Mouse (Mus musculus): ENCODE data around the gene Pskh1. TPM values are rescaled to one million over a fixed set of nuclear protein-coding genes. Genes with fewer than 3 reads are reported as not detected.

The Pskh1 gene
- polyA plus RNA-seq, 1 experiment from 2014 or later: 6.4 TPM

- Histone ChIP-seq H3K4me1 (ENCODE audit: control insufficient read depth, insufficient read depth, low read length) (no peaks in the 10 kb centered on the region), H3K4me3 (ENCODE audit: low read depth, low read length) (no peak overlapping the region), H3K9me3 (ENCODE audit: control insufficient read depth, low read length) (no peaks in the 10 kb centered on the region), H3K4me2 (ENCODE audit: low read depth, low read length) (no peak overlapping the region), H3K36me3 (ENCODE audit: control insufficient read depth, insufficient read depth, low read length) (0 out of 2 replicates have a peak, but pooled peaks cover 3% of the 10 kb centered on the region), H3K27me3 (ENCODE audit: control insufficient read depth, insufficient read depth, low read length) (no peaks in the 10 kb centered on the region), H3K9ac (replicated peaks; ENCODE audit: low read depth, low read length) (no peak overlapping the region), H3K27ac (ENCODE audit: low read depth, low read length) (peak overlapping the region; percentile 41; the same call in 1 of the 2 replicates)
- WGBS: 20% methylated on average over 8 of the region's 8 CpGs
- ATAC-seq (ENCODE audit: low read depth): peak; percentile 68
These were observed 30.4 kb downstream of the Pskh1 start for GRCm38 (mm10) chr8:105930602-105931001.

GRCm38 (mm10) chr8:105931271-105931670, 31.0 kb downstream of the Pskh1 start:
- no peak for ATAC-seq (ENCODE audit: low read depth)
- Histone ChIP-seq H3K27me3 (ENCODE audit: control insufficient read depth, insufficient read depth, low read length) (no peaks in the 10 kb centered on the region), H3K9ac (replicated peaks; ENCODE audit: low read depth, low read length) (no peak overlapping the region), H3K4me2 (ENCODE audit: low read depth, low read length) (no peak overlapping the region), H3K9me3 (ENCODE audit: control insufficient read depth, low read length) (no peaks in the 10 kb centered on the region), H3K36me3 (ENCODE audit: control insufficient read depth, insufficient read depth, low read length) (0 out of 2 replicates have a peak, but pooled peaks cover 3% of the 10 kb centered on the region), H3K4me3 (ENCODE audit: low read depth, low read length) (no peak overlapping the region), H3K27ac (ENCODE audit: low read depth, low read length) (no peak overlapping the region), H3K4me1 (ENCODE audit: control insufficient read depth, insufficient read depth, low read length) (0 out of 2 replicates have a peak, but pooled peaks cover 2% of the 10 kb centered on the region)
- 94% methylated on average over 3 of the region's 3 CpGs for WGBS

GRCm38 (mm10) chr8:105932525-105932924, 32.3 kb downstream of the Pskh1 start:
- no peak for ATAC-seq (ENCODE audit: low read depth)
- Histone ChIP-seq H3K9me3 (ENCODE audit: control insufficient read depth, low read length) (no peaks in the 10 kb centered on the region), H3K27me3 (ENCODE audit: control insufficient read depth, insufficient read depth, low read length) (no peaks in the 10 kb centered on the region), H3K4me2 (ENCODE audit: low read depth, low read length) (no peak overlapping the region), H3K4me1 (ENCODE audit: control insufficient read depth, insufficient read depth, low read length) (0 out of 2 replicates have a peak, but pooled peaks cover 5% of the 10 kb centered on the region), H3K9ac (replicated peaks; ENCODE audit: low read depth, low read length) (no peak overlapping the region), H3K4me3 (ENCODE audit: low read depth, low read length) (no peak overlapping the region), H3K36me3 (ENCODE audit: control insufficient read depth, insufficient read depth, low read length) (0 out of 2 replicates have a peak, but pooled peaks cover 3% of the 10 kb centered on the region), H3K27ac (ENCODE audit: low read depth, low read length) (no peak overlapping the region)
- WGBS: 89% methylated on average over 11 of the region's 11 CpGs

- Histone ChIP-seq H3K27ac (ENCODE audit: low read depth, low read length) (no peak within 1 kb of the TSS), H3K4me3 (ENCODE audit: low read depth, low read length) (no peak within 1 kb of the TSS), H3K27me3 (ENCODE audit: control insufficient read depth, insufficient read depth, low read length) (no peaks in the 10 kb centered on the region), H3K9me3 (ENCODE audit: control insufficient read depth, low read length) (no peaks in the 10 kb centered on the region), H3K36me3 (ENCODE audit: control insufficient read depth, insufficient read depth, low read length) (0 out of 2 replicates have a peak, but pooled peaks cover 3% of the 10 kb centered on the region), H3K4me1 (ENCODE audit: control insufficient read depth, insufficient read depth, low read length) (peaks cover 10% of the 10 kb centered on the region; the same call in 1 of the 2 replicates), H3K4me2 (ENCODE audit: low read depth, low read length) (no peak within 1 kb of the TSS), H3K9ac (replicated peaks; ENCODE audit: low read depth, low read length) (no peak within 1 kb of the TSS)
- WGBS: 94% methylated on average over 2 of the region's 2 CpGs
- no peak for ATAC-seq (ENCODE audit: low read depth)
These were observed 33.5 kb downstream of the Pskh1 start, which contains the start of gene Ctrl for GRCm38 (mm10) chr8:105933762-105934161. TSS of gene Ctrl (minus strand) at chr8:105933862.

- H3K4me3 ChIP-seq (ENCODE audit: low read depth, low read length): no peak overlapping the region
- no peaks in the 10 kb centered on the region for H3K27me3 ChIP-seq (ENCODE audit: control insufficient read depth, insufficient read depth, low read length)
- H3K36me3 ChIP-seq (ENCODE audit: control insufficient read depth, insufficient read depth, low read length): 0 out of 2 replicates have a peak, but pooled peaks cover 3% of the 10 kb centered on the region
- no peak for ATAC-seq (ENCODE audit: low read depth)
- H3K4me1 ChIP-seq (ENCODE audit: control insufficient read depth, insufficient read depth, low read length): peaks cover 10% of the 10 kb centered on the region; the same call in 1 of the 2 replicates
- no peaks in the 10 kb centered on the region for H3K9me3 ChIP-seq (ENCODE audit: control insufficient read depth, low read length)
- H3K4me2 ChIP-seq (ENCODE audit: low read depth, low read length): no peak overlapping the region
- no peak overlapping the region for H3K27ac ChIP-seq (ENCODE audit: low read depth, low read length)
- no peak overlapping the region for H3K9ac ChIP-seq (replicated peaks; ENCODE audit: low read depth, low read length)
- WGBS: 87% methylated on average over 6 of the region's 6 CpGs
These were observed 34.9 kb downstream of the Pskh1 start for GRCm38 (mm10) chr8:105935105-105935504.

GRCm38 (mm10) chr8:105935863-105936603, 35.8 kb downstream of the Pskh1 start:
- WGBS: 37% methylated on average over 7 of the region's 7 CpGs
- Histone ChIP-seq H3K27me3 (ENCODE audit: control insufficient read depth, insufficient read depth, low read length) (no peaks in the 10 kb centered on the region), H3K9me3 (ENCODE audit: control insufficient read depth, low read length) (no peaks in the 10 kb centered on the region), H3K36me3 (ENCODE audit: control insufficient read depth, insufficient read depth, low read length) (0 out of 2 replicates have a peak, but pooled peaks cover 3% of the 10 kb centered on the region), H3K4me3 (ENCODE audit: low read depth, low read length) (peak overlapping the region; percentile 52), H3K4me1 (ENCODE audit: control insufficient read depth, insufficient read depth, low read length) (peaks cover 10% of the 10 kb centered on the region; the same call in 1 of the 2 replicates), H3K4me2 (ENCODE audit: low read depth, low read length) (peak overlapping the region; percentile 69), H3K9ac (replicated peaks; ENCODE audit: low read depth, low read length) (peak overlapping the region; percentile 85), H3K27ac (ENCODE audit: low read depth, low read length) (no peak overlapping the region; the same call in 1 of the 2 replicates)
- ATAC-seq (ENCODE audit: low read depth): no peak

GRCm38 (mm10) chr8:105936866-105937475, 36.7 kb downstream of the Pskh1 start:
- peak overlapping the region; percentile 52 for H3K4me3 ChIP-seq (ENCODE audit: low read depth, low read length)
- under 1% methylated on average over 30 of the region's 30 CpGs for WGBS
- no peaks in the 10 kb centered on the region for H3K27me3 ChIP-seq (ENCODE audit: control insufficient read depth, insufficient read depth, low read length)
- H3K27ac ChIP-seq (ENCODE audit: low read depth, low read length): peak overlapping the region; percentile 87
- peak overlapping the region; percentile 85 for H3K9ac ChIP-seq (replicated peaks; ENCODE audit: low read depth, low read length)
- H3K4me2 ChIP-seq (ENCODE audit: low read depth, low read length): peak overlapping the region; percentile 69
- H3K4me1 ChIP-seq (ENCODE audit: control insufficient read depth, insufficient read depth, low read length): peaks cover 10% of the 10 kb centered on the region; the same call in 1 of the 2 replicates
- H3K36me3 ChIP-seq (ENCODE audit: control insufficient read depth, insufficient read depth, low read length): 0 out of 2 replicates have a peak, but pooled peaks cover 3% of the 10 kb centered on the region
- no peaks in the 10 kb centered on the region for H3K9me3 ChIP-seq (ENCODE audit: control insufficient read depth, low read length)
- peak; percentile 93 for ATAC-seq (ENCODE audit: low read depth)

- ATAC-seq (ENCODE audit: low read depth): peak; percentile 38
- peak overlapping the region; percentile 69 for H3K4me2 ChIP-seq (ENCODE audit: low read depth, low read length)
- no peaks in the 10 kb centered on the region for H3K9me3 ChIP-seq (ENCODE audit: control insufficient read depth, low read length)
- H3K4me3 ChIP-seq (ENCODE audit: low read depth, low read length): peak overlapping the region; percentile 52
- peak overlapping the region; percentile 87 for H3K27ac ChIP-seq (ENCODE audit: low read depth, low read length)
- 3% methylated on average over 33 of the region's 33 CpGs for WGBS
- H3K36me3 ChIP-seq (ENCODE audit: control insufficient read depth, insufficient read depth, low read length): 0 out of 2 replicates have a peak, but pooled peaks cover 2% of the 10 kb centered on the region
- H3K9ac ChIP-seq (replicated peaks; ENCODE audit: low read depth, low read length): peak overlapping the region; percentile 85
- H3K27me3 ChIP-seq (ENCODE audit: control insufficient read depth, insufficient read depth, low read length): no peaks in the 10 kb centered on the region
- peaks cover 10% of the 10 kb centered on the region; the same call in 1 of the 2 replicates for H3K4me1 ChIP-seq (ENCODE audit: control insufficient read depth, insufficient read depth, low read length)
These were observed 37.5 kb downstream of the Pskh1 start for GRCm38 (mm10) chr8:105937496-105938305.

Data from neural tube, embryonic 14.5 days (tissue).